Mouse (Mus musculus): ENCODE results near the gene Bahd1.

GRCm38 (mm10) chr2:118925952-118926351 is 25.8 kb downstream of the Bahd1 start:
- no peak for TF ChIP-seq HCFC1 (IDR thresholded peaks at IDR 0.05; ENCODE audit: low read depth, low read length)
- no peak for TF ChIP-seq CTCF (conservative IDR thresholded peaks at IDR 0.05 in 1 of 2, IDR thresholded peaks at IDR 0.05 in 1 of 2; ENCODE audit: low read depth in 2 of 2, low read length in 2 of 2)
- TF ChIP-seq E2F4 (IDR thresholded peaks at IDR 0.05; ENCODE audit: insufficient replicate concordance, low read depth, low read length), result no peak
- no peak for TF ChIP-seq ZNF384 (IDR thresholded peaks at IDR 0.05; ENCODE audit: low read depth, low read length)
- no peak for TF ChIP-seq MXI1 (IDR thresholded peaks at IDR 0.05; ENCODE audit: low read depth, low read length)
- TF ChIP-seq RCOR1 (conservative IDR thresholded peaks at IDR 0.05; ENCODE audit: low read depth, low read length), result no peak
- no peak for TF ChIP-seq SMC3 (IDR thresholded peaks at IDR 0.05; ENCODE audit: low read depth, low read length)
- no peak for TF ChIP-seq USF1 (IDR thresholded peaks at IDR 0.05; ENCODE audit: low read depth, low read length)
- TF ChIP-seq EP300 (IDR thresholded peaks at IDR 0.05; ENCODE audit: low read length), result no peak
- no peak for TF ChIP-seq MYC (IDR thresholded peaks at IDR 0.05; ENCODE audit: low read depth, low read length)
- TF ChIP-seq MAZ (IDR thresholded peaks at IDR 0.05; ENCODE audit: low read depth, low read length), result no peak
- no peak for TF ChIP-seq MEF2A (IDR thresholded peaks at IDR 0.05; ENCODE audit: borderline replicate concordance, low read depth, low read length)
- TF ChIP-seq ETS1 (conservative IDR thresholded peaks at IDR 0.05; ENCODE audit: low read depth, low read length), result no peak
